Mouse (Mus musculus): ENCODE measurements at regions not wholly inside any gene's neighbourhood (a gene's known extent, or its start where the extent isn't known, plus 50 kb on each side); places are given as distances from the start of the nearest gene placed in this dataset.

DNA sequence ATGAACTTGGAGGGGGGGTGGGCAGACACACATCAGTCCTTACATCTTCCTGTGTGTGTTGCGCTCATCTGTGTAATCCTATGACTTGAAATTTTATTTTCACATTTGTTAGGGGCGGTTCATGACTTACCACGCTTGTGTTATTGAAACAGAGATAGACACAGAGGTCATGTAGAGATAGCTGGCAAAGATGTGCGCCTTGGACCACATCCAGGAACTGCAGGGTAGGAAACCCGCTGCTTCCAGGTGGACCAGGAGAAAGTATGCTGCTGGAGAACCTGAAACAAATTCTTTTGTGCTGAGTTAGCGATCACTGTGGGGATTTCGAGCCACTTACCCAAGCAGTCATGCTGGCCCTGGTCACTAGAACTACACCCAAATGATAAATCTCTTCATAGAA lies 89.1 kb downstream of the Kcnj2 start:
- DNase-seq, result no peak

DNA sequence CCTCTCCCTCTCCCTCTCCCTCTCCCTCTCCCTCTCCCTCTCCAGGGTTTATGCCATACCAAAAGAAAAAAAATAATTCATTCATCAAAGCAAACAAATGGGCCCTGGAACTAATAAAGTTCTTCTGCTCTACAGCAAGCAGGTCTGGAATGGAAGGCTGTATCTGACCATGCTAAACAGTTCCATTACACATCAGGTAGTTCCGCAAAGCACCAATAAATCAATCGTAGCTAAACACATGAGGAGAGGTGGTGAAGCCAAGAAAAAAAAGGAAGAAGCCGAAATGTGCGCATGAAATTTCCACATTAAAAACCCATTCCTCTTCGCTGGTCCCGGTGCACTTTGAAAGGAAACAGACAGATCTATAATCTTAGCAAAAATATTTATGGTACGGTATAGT lies 89.8 kb downstream of the Kcnj2 start:
- DNase-seq, result no peak

DNA sequence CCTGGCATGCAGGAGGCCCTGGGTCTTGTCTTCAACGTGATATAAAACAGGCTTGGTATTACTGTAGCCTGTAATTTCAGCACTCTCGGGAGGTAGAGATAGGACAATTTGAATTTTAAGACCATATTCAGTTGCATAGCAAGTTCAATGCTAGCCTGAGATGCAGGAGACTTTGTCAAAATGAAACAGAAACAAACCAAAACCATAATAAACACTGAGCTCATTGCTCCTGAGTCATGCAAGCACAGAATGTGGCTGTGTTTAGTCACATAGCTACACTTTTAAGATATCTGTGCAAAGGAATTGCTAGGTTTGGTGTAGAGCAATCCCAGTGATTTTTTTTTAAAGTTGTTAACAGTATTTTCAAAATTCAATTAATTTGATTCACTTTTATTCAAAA lies 93.3 kb downstream of the Kcnj2 start:
- no peak for DNase-seq

GRCm38 (mm10) chr11:111164907-111165306 lies 98.9 kb downstream of the Kcnj2 start:
- DNase-seq, result no peak

DNA sequence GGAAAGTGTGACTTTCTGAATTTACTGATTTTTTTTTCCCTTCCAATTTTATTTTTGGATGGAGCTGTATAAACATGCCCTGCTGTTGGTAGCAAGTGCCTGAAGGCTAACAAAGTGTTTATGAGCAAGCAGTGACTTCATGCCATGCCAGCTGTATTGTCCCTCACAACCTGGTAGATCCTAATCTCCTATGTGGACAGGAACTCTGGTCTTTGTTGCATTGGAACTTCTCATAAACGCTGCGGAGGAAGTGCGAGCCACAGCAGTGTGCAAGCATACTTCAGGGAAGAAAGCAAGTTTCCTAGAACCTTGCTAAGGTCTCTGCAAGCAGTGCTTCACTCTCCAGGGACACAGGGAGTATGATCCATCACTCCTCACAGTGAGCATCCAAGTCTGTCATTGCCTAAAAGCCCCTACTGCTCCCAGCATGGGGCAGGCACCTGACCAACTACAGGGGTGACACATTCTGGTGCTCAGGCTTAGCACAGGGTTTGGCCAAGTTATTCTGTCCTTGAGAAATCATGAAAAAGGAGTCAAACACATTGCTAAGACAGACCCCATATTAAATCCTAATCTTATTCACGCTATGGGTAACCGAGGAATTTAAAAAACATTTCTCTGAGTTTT lies 104.3 kb downstream of the Kcnj2 start:
- no peak for DNase-seq

DNA sequence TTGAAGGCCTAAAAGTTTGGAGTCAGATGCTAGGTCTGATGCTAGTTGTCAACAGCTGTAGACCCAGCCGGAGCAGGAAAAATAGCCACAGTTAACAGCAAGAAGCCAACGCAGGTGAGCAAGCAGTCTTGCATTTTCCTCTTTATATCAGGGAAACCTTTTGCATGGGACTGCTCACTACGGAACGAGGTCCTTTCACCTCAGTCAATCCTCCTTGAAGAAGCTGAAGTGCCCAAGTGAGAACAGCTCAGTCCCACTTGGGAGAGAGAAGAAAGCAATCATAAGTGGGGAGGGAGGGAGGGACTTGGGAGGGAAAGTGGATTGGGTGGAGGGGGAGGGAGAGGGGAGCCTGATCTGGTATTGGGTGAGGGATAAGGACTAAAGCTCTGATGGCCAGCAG lies 107.6 kb downstream of the Kcnj2 start:
- no peak for DNase-seq

DNA sequence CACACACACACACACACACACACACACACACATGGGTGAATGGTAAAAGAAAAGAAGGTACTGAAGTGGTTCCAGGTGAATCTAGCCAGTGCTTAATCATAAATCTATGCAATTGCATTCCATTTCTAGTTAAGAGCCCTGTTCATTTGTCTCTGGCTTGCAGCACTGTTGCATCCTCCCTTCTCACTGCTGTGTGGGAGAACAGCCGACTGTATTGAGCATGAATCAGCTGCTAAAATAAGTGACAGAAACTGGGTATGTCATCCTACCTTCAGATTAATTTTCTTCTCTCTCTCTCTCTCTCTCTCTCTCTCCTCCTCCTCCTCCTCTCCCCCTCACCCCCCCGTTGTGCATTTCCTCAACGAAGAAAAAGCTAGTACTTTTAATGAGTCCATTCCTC lies 109.6 kb downstream of the Kcnj2 start:
- DNase-seq, result no peak

DNA sequence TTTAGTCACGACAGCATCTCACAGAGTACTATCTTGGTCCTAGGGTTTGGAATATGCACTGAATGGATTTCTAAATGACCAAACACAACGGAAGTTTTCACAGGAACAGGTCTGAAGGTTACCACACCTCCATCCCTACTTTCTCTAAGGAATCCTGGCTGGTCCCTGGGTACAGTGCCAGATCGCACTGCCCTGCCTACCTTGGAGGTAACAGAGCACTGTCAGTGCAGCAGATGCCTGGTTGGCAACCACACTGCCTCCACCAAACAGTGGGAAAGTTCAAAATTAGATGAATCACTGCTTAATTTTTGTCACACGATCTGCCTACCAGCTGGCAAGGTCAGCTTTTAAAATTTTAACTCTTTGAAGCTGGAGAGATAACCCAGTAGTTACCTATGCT lies 111.6 kb downstream of the Kcnj2 start:
- DNase-seq, result no peak

DNA sequence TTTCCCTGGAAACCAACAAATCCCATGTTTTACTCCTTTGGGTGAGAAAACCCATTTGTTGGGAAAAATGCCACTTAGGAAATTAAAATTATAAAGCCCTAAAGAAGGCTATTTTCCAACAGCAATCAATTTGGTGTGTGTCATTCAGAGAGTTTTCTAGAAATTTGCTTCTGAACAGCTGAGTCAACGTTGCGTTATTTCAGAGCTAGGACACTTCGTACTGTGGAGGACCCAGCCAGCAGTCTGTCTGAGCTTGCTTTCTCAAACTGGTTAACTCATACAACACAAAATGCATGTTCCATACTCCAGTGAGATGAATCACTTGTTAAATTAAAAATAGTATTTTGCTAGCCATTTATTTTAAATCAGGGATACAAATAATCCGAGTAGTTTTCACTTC lies 131.5 kb downstream of the Kcnj2 start:
- no peak for DNase-seq

GRCm38 (mm10) chr11:111200512-111200911 lies 134.5 kb downstream of the Kcnj2 start:
- no peak for DNase-seq

GRCm38 (mm10) chr11:111202780-111203179 lies 136.8 kb downstream of the Kcnj2 start:
- DNase-seq, result no peak

GRCm38 (mm10) chr11:111210565-111210964 lies 144.6 kb downstream of the Kcnj2 start:
- no peak for DNase-seq

- DNase-seq, result no peak
These were observed 146.2 kb downstream of the Kcnj2 start for GRCm38 (mm10) chr11:111212038-111212701.

DNA sequence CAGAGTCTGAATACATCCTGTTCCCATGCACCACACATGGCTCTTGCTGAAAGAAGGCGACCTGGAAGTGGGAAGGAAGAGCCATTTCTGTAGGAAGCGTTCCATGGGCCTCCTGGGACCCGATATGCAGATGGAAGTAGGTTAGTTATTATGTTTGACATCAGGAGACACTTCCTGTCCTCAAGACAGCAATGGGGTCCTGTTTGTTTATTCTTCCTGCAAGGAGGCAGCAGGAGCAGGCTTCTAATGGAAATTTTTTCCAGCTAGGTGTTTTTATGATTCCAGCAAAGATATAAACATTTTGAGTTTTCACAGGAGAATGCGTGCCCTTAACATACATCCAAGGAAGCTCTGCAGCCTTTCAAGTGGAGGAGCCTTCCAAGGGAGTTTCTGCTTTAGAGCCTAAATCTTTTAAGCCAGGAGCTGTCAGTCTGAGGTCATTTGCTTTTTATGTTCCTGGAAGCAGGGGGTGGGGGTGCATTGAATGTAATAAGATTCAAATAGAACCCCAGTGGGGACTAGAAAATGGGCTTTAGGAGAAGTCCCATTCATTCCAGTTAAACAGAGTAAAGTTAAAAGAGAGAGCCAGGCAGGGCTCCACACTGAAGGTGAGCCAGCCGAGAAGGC lies 146.9 kb downstream of the Kcnj2 start:
- no peak for DNase-seq

DNA sequence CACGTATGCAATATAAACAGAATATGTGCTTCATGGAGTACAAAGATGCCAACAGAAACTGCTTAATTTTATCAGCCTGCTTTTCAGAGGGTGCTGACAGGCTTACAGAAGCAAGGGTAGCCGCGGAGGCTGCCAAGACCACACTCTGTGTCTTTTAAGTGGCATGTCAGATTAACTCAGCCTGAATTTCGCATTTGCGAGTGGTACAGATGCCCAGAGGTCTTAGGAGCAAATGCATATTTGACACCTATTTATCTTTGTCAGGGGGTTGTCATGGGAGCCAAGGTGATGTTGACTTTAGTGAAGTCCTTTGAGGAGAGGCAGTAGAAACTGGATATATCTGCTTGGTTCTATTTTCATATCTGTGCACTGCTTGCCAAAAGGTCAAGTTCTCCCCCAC lies 149.0 kb downstream of the Kcnj2 start:
- no peak for DNase-seq

- no peak for DNase-seq
These were observed 157.9 kb downstream of the Kcnj2 start for GRCm38 (mm10) chr11:111223834-111224233.

- no peak for DNase-seq
These were observed 161.3 kb downstream of the Kcnj2 start for GRCm38 (mm10) chr11:111227305-111227704.

DNA sequence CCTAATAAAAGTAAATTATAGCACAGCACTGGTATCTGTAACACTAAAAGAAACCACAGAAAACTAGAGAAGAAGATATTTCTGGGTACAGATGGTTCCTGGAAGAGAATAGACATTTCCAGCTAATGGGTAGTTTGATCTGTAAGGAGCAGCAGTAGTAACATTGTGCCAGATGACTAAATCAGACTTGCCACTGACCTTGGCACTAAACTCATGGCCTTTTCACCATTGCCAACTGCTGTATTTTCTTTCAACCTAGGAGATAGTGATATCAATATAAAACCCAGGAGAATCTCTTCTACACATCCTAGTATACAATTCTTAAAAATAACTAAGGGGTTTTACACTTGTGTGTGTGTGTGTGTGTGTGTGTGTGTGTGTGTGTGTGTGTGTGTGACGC lies 170.8 kb downstream of the Kcnj2 start:
- DNase-seq, result no peak

DNA sequence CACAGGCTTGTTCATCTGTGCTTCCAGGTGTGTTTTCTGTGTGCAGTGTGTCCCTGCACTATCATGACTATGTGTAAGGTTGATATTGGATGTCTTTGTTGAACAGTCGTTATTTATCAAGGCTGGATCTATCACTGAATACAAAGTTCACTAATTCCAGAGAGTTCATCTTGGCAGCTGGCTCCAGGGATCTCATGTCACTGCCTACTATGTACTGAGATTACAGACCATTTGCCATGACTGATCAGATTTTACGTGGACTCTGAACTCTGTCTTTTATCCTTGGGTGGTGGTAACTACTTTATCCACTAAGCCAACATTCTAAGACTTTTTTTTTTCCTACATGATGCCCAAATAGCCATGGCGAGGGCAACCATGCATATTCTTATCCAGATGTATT lies 173.8 kb downstream of the Kcnj2 start:
- DNase-seq, result no peak

- DNase-seq, result no peak
These were observed 186.3 kb downstream of the Kcnj2 start for GRCm38 (mm10) chr11:111252226-111252625.

GRCm38 (mm10) chr11:111256596-111256995 lies 190.6 kb downstream of the Kcnj2 start:
- DNase-seq, result no peak

DNA sequence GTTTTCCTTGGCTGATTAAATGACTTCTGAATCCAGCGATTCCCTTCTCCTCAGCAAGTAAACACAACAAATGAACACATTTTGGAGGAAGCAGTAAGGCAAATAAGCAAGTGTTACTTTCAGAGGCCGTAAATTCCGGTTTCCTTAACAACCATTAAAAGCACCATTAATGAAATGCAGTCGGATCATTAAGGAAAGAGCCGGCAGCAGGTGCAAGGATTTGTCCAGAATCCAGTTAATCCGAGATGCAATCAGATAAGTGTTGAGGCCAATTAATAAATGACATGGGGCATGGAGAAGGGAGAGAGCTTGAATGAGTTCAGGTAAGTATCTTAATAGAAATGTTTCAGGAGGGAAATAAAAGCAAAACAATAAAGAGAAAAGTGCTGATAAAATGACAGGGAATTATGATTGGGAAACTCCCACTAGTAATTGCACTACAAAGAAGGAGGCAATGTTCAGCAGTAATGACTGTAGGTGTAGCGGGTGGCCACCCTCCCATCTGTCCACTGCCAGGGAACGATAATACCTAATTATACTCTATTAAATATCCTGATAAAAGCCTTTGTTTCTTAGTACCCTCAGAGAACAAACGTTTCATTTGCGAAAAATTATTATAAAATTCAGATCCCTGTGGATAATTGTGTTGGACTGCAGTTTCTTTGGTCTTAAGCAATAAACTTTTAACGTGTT lies 194.9 kb downstream of the Kcnj2 start:
- no peak for DNase-seq

DNA sequence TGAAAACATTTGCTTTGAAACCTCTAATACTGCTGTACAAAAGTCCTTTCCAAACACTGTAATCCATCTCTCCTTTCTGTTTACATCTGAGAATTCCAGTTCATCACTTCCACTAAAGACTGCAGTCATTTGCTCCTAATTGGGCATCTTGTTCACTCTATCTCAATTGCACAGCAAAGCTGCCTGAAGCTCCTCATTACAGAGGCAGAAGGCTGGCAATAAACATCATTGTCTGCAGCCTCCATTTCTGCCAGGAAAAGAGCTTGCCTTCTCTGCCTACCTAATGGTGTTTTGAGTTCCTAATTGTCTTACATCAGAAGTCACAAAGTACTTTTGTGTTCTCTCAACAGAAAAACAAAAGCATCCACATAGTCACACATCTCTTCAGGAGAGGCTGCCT lies 207.7 kb downstream of the Kcnj2 start:
- no peak for DNase-seq

DNA sequence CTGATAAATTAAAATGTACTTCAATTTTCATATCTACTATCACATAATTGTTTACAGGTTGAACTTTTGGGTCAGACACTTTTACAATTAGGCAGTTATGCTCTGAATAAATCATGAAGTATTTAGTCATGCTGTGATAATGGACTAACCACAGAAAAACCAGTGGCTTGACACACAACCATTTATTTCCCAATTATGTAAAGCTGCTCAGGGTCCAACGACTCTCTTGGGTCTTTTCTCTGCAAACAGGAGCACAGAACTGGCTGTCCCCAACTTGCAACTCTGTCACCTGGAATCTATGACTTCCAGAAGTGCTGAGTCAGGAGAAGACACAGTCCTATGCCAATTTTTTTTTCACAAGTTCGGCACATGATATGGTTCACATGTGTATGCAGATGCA lies 214.8 kb downstream of the Kcnj2 start:
- DNase-seq, result no peak
